Mouse (Mus musculus) testis, adult 2 months (tissue): ENCODE measurements around the gene Slamf8. TPM values are rescaled to one million over a fixed set of nuclear protein-coding genes. Genes with fewer than 3 reads are reported as not detected.

Source experiments
- H3K27ac ChIP-seq: fragments of 200-500 bp; 2 replicates; pipeline ENCODE4 v1.5.1; 2012; ENCODE audit warnings: low read depth, low read length; ENCODE audit not compliant: control insufficient read depth, insufficient read depth
- H3K27me3 ChIP-seq: fragments of 200-500 bp; 2 replicates; pipeline ENCODE4 v1.6.1; 2012; ENCODE audit warnings: mild to moderate bottlenecking, low read length, moderate library complexity; ENCODE audit not compliant: control insufficient read depth, insufficient read depth
- H3K36me3 ChIP-seq: fragments of 200-500 bp; 2 replicates; pipeline ENCODE4 v1.6.1; 2012; ENCODE audit warnings: mild to moderate bottlenecking, low read length; ENCODE audit not compliant: control insufficient read depth, insufficient read depth
- H3K4me1 ChIP-seq: fragments of 200-500 bp; 2 replicates; pipeline ENCODE4 v1.6.1; 2012; ENCODE audit warnings: low read length; ENCODE audit not compliant: control insufficient read depth, insufficient read depth
- H3K4me3 ChIP-seq: fragments of 200-500 bp; 2 replicates; pipeline ENCODE4 v1.5.1; 2012; ENCODE audit warnings: low read depth, mild to moderate bottlenecking, low read length, moderate library complexity, mixed read lengths; ENCODE audit not compliant: control insufficient read depth
- CTCF ChIP-seq: fragments of 200-500 bp; IDR thresholded peaks from 2 replicates; pipeline ENCODE4 v1.5.1; 2012; ENCODE audit warnings: low read depth, mild to moderate bottlenecking, inconsistent platforms, low read length, moderate library complexity; ENCODE audit not compliant: control insufficient read depth, insufficient read depth, insufficient replicate concordance
- POLR2A ChIP-seq: fragments of 200-500 bp; IDR thresholded peaks from 2 replicates; pipeline ENCODE4 v1.6.1; 2012; ENCODE audit warnings: low read depth, mild to moderate bottlenecking, inconsistent platforms, low read length, moderate library complexity; ENCODE audit not compliant: control insufficient read depth
- polyA plus RNA-seq: library from polyadenylated mRNA; depleted of rRNA; stranded (reverse); fragments of >200 nt; gene quantifications from 2 replicates; pipeline ENCODE4 v1.2.3, GENCODE M21; 2012; rRNA removed

Slamf8 gene
- polyA plus RNA-seq, 1 experiment: not detected

DNA sequence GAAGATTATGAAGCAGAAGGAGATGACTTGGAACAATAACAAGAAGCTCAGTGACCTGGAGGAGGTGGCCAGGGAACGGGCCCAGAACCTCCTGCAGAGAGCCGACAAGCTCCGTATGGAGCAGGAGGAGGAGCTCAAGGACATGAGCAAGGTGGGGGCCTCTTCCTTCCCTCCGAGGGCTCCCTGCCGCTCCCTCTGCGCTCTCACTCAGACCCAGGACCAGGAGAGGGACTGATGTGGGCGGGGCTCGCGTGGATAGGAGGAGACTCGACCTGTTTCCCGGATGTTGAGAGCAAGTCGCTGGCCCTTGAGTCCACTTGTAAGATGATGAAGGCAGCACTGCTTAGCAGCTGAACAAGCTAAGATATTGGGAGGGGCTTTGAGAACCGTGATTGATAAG, 57.8 kb downstream of the Slamf8 start:
- H3K27ac ChIP-seq: no peak overlapping the region
- H3K27me3 ChIP-seq: no peaks in the 10 kb centered on the region
- TF ChIP-seq POLR2A (no peak), CTCF (no peak)
- H3K4me3 ChIP-seq: peak overlapping the region; percentile 9; the same call in 1 of the 2 replicates
- H3K4me1 ChIP-seq: peaks cover 8% of the 10 kb centered on the region
- H3K36me3 ChIP-seq: no peaks in the 10 kb centered on the region

Other genes starting within 250 kb of the Slamf8 start
- gene Kcnj10, start 249.4 kb downstream of the Slamf8 start, polyA plus RNA-seq: 0.06 TPM in 2 replicates
- gene Pigm, start 214.0 kb downstream of the Slamf8 start, polyA plus RNA-seq: 3.8 and 4.0 TPM in 2 replicates
- 9.8 and 13.1 TPM in 2 replicates for gene Slamf9, start 115.2 kb downstream of the Slamf8 start, polyA plus RNA-seq
- 66.1 and 68.5 TPM in 2 replicates for gene Igsf9, start 108.8 kb downstream of the Slamf8 start, polyA plus RNA-seq
- gene Tagln2, start 90.5 kb downstream of the Slamf8 start, polyA plus RNA-seq: 7.6 and 16.5 TPM in 2 replicates
- gene Cfap45, start 69.8 kb downstream of the Slamf8 start, polyA plus RNA-seq: 302 and 305 TPM in 2 replicates
- gene Vsig8, start 34.6 kb downstream of the Slamf8 start, polyA plus RNA-seq: 12.1 and 14.1 TPM in 2 replicates
- not detected in 2 replicates for gene Fcrl6, start 12.0 kb upstream of the Slamf8 start, polyA plus RNA-seq
- gene Dusp23, start 42.4 kb upstream of the Slamf8 start, polyA plus RNA-seq: 5.8 and 6.1 TPM in 2 replicates
- 0.26 and 0.46 TPM in 2 replicates for gene Crp, start 107.5 kb upstream of the Slamf8 start, polyA plus RNA-seq